Mouse (Mus musculus): ENCODE results near the gene Gm15319. TPM values are rescaled to one million over a fixed set of nuclear protein-coding genes. Genes with fewer than 3 reads are reported as not detected.
"Not testable (repeated sequence)": the region's sequence is repeated elsewhere in the genome, so short reads cannot be mapped to it uniquely, and the experiment has no call there.

Gm15319 gene
- total RNA-seq, 1 experiment from 2014 or later = not detected

DNA sequence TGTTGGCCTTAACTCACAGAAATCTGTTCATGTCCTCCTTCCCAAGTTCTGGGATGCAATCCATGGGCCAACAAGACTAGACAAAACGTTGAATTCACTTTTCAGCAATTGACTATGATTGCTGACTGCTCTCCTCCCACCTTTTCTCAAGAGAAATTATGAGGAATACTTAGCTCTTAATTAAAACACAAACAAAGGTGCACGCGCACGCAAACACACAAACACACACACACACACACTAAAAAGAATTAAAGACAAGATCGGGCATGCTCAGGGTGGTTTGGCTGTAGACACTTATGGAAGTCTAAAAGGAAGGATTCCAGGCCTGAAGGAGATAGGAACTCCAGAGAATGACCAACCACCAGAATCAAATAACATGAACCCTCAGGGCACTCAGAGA is 6.6 kb downstream of the Gm15319 start:
- not testable (repeated sequence) for ATAC-seq (replicated peaks in 1 of 2; ENCODE audit: insufficient read depth in 1 of 2, low FRiP score in 2 of 2, low TSS enrichment in 1 of 2, low read depth in 1 of 2, poor library complexity in 2 of 2, severe bottlenecking in 2 of 2)

DNA sequence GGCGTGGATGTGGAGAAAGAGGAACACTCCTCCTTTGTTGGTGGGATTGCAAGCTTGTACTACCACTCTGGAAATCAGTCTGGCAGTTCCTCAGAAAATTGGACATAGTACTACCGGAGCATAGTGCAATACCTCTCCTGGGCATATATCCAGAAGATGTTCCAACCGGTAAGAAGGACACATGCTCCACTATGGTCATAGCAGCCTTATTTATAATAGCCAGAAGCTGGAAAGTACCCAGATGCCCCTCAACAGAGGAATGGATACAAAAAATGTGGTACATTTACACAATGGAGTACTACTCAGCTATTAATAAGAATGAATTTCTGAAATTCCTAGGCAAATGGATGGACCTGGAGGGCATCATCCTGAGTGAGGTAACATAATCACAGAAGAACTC is 9.4 kb downstream of the Gm15319 start:
- ATAC-seq (replicated peaks in 1 of 2; ENCODE audit: insufficient read depth in 1 of 2, low FRiP score in 2 of 2, low TSS enrichment in 1 of 2, low read depth in 1 of 2, poor library complexity in 2 of 2, severe bottlenecking in 2 of 2) = not testable (repeated sequence)

GRCm38 (mm10) chr8:20302759-20303158 is 60.3 kb downstream of the Gm15319 start:
- not testable (repeated sequence) for ATAC-seq (replicated peaks in 1 of 2; ENCODE audit: insufficient read depth in 1 of 2, low FRiP score in 2 of 2, low TSS enrichment in 1 of 2, low read depth in 1 of 2, poor library complexity in 2 of 2, severe bottlenecking in 2 of 2)

GRCm38 (mm10) chr8:20300042-20300441 is 63.0 kb downstream of the Gm15319 start:
- not testable (repeated sequence) for ATAC-seq (replicated peaks in 1 of 2; ENCODE audit: insufficient read depth in 1 of 2, low FRiP score in 2 of 2, low TSS enrichment in 1 of 2, low read depth in 1 of 2, poor library complexity in 2 of 2, severe bottlenecking in 2 of 2)

DNA sequence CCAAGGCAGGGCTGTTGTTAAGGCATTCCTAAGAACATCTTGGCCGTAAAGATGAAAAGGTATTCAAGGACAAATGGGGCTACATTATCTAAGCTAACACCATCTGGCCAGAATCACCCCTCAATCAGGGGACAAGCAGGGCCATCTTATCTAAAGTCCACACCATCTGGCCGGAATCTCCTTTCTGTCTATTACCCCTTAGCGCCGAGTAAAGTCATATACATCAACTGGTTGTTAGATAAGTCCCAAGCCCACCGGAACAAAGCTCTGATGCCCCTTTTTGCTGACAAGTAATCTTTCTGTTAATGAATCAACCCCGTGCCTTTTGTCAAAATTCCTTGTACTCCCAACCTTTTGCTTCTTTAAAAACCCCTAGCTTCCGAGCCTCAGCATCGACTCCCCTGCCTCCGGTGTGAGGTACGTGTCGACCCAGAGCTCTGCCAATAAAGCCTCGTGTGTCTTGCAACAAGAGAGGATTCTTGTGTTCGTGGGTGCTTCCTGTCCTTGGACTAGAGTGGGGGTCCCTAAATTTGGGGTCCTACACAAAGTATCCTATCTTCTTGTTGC is 65.0 kb downstream of the Gm15319 start:
- not testable (repeated sequence) for ATAC-seq (replicated peaks in 1 of 2; ENCODE audit: insufficient read depth in 1 of 2, low FRiP score in 2 of 2, low TSS enrichment in 1 of 2, low read depth in 1 of 2, poor library complexity in 2 of 2, severe bottlenecking in 2 of 2)

GRCm38 (mm10) chr8:20296803-20297702 is 66.0 kb downstream of the Gm15319 start:
- ATAC-seq (replicated peaks in 1 of 2; ENCODE audit: insufficient read depth in 1 of 2, low FRiP score in 2 of 2, low TSS enrichment in 1 of 2, low read depth in 1 of 2, poor library complexity in 2 of 2, severe bottlenecking in 2 of 2) = peak; percentile 100

DNA sequence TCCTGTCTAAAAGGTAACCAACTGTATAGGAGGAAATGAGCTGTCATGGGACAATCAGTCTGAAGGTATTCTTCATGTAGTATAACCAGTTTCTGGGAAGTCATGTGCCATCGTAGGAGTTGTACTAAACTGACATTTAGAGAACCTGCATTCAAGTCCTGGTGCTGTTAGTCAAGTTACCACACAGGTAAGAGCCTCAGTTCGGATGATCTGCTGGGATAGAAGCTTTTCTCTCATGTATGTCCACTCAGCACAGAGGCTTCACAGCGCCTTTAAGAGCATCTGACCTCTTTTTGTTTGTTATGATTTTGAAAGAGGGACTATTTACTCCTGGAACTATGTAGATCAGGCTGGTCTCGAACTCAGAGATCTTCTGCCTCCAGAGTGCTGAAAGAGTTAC is 67.1 kb downstream of the Gm15319 start:
- ATAC-seq (replicated peaks in 1 of 2; ENCODE audit: insufficient read depth in 1 of 2, low FRiP score in 2 of 2, low TSS enrichment in 1 of 2, low read depth in 1 of 2, poor library complexity in 2 of 2, severe bottlenecking in 2 of 2) = not testable (repeated sequence)

- ATAC-seq (replicated peaks in 1 of 2; ENCODE audit: insufficient read depth in 1 of 2, low FRiP score in 2 of 2, low TSS enrichment in 1 of 2, low read depth in 1 of 2, poor library complexity in 2 of 2, severe bottlenecking in 2 of 2) = not testable (repeated sequence)
Measured at GRCm38 (mm10) chr8:20294826-20295225, 68.2 kb downstream of the Gm15319 start.

DNA sequence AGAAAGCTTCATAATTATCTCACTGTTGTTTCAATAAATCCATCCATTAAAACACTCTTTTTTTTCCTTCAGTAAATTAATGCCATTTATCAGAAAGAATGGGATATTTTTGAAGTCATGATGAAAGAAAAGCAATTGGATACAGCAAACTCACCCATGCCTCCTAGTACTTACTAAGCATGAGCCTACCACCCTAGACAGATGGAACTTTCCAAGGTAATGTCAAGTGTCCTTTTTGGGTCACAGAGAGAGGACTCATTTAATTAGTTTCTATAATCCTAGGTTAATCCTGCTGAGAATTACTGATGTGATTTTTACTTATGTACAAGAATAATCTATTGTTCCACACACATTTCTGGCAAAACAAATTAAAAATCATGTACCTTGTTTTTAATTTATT is 69.0 kb downstream of the Gm15319 start:
- ATAC-seq (replicated peaks in 1 of 2; ENCODE audit: insufficient read depth in 1 of 2, low FRiP score in 2 of 2, low TSS enrichment in 1 of 2, low read depth in 1 of 2, poor library complexity in 2 of 2, severe bottlenecking in 2 of 2) = not testable (repeated sequence)

GRCm38 (mm10) chr8:20290015-20290414 is 73.0 kb downstream of the Gm15319 start:
- ATAC-seq (replicated peaks in 1 of 2; ENCODE audit: insufficient read depth in 1 of 2, low FRiP score in 2 of 2, low TSS enrichment in 1 of 2, low read depth in 1 of 2, poor library complexity in 2 of 2, severe bottlenecking in 2 of 2) = not testable (repeated sequence)

GRCm38 (mm10) chr8:20288878-20289277 is 74.1 kb downstream of the Gm15319 start:
- ATAC-seq (replicated peaks in 1 of 2; ENCODE audit: insufficient read depth in 1 of 2, low FRiP score in 2 of 2, low TSS enrichment in 1 of 2, low read depth in 1 of 2, poor library complexity in 2 of 2, severe bottlenecking in 2 of 2) = not testable (repeated sequence)

GRCm38 (mm10) chr8:20287706-20288105 is 75.3 kb downstream of the Gm15319 start:
- not testable (repeated sequence) for ATAC-seq (replicated peaks in 1 of 2; ENCODE audit: insufficient read depth in 1 of 2, low FRiP score in 2 of 2, low TSS enrichment in 1 of 2, low read depth in 1 of 2, poor library complexity in 2 of 2, severe bottlenecking in 2 of 2)

All from hematopoietic stem cell, adult 5-6 weeks (primary cell).